Mouse (Mus musculus): ENCODE results near the gene Pcnx. TPM values are rescaled to one million over a fixed set of nuclear protein-coding genes. Genes with fewer than 3 reads are reported as not detected.
A peak's percentile ranks its signal among the peaks of the same experiment; 100 is the strongest.

The Pcnx gene
- polyA plus RNA-seq, 1 experiment from 2014 or later: 8.6 TPM

- Histone ChIP-seq H3K4me1 (replicated peaks) (no peaks in the 10 kb centered on the region), H3K4me2 (no peak overlapping the region), H3K27me3 (no peaks in the 10 kb centered on the region), H3K9ac (no peak overlapping the region), H3K9me3 (replicated peaks) (no peaks in the 10 kb centered on the region), H3K36me3 (no peaks in the 10 kb centered on the region), H3K27ac (no peak overlapping the region), H3K4me3 (no peak overlapping the region)
- ATAC-seq (replicated peaks; ENCODE audit: insufficient number of reproducible peaks, insufficient read depth, low FRiP score, low read depth): no peak
- WGBS: 84% methylated on average over 2 of the region's 2 CpGs
Measured at GRCm38 (mm10) chr12:81833094-81833493, 26.7 kb upstream of the Pcnx start.

DNA sequence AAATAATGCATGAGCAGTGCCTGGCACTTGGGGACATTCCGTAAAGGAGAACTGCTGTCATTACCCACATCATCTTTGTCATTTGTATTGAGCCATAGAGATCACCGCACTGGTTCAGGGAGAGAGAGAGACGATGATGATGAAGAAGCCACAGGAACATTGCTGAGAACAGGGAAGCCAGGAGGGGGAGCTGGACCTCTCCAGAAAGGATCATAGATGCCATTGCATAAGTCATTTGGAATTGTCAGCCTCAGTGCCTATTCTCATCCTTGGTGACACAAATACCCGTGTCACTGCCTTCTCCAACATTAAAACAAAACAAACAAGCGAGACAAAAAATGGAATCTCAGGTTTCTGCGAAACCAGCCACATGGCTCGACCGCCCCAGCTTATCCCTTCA lies 23.7 kb upstream of the Pcnx start:
- H3K4me1 ChIP-seq (replicated peaks): no peaks in the 10 kb centered on the region
- 69% methylated on average over 8 of the region's 8 CpGs for WGBS
- H3K9me3 ChIP-seq (replicated peaks): no peaks in the 10 kb centered on the region

GRCm38 (mm10) chr12:81837463-81837862 lies 22.4 kb upstream of the Pcnx start:
- H3K4me1 ChIP-seq (replicated peaks): no peaks in the 10 kb centered on the region
- no peak overlapping the region for H3K9ac ChIP-seq
- H3K27me3 ChIP-seq: no peaks in the 10 kb centered on the region
- H3K9me3 ChIP-seq (replicated peaks): no peaks in the 10 kb centered on the region
- H3K4me3 ChIP-seq: no peak overlapping the region
- H3K36me3 ChIP-seq: no peaks in the 10 kb centered on the region
- ATAC-seq (replicated peaks; ENCODE audit: insufficient number of reproducible peaks, insufficient read depth, low FRiP score, low read depth): no peak
- 72% methylated on average over 5 of the region's 5 CpGs for WGBS
- no peak overlapping the region for H3K27ac ChIP-seq
- H3K4me2 ChIP-seq: no peak overlapping the region

More for the DNA sequence above, 23.7 kb upstream of the Pcnx start:
- H3K27ac ChIP-seq: no peak overlapping the region
- no peak overlapping the region for H3K4me3 ChIP-seq
- H3K27me3 ChIP-seq: no peaks in the 10 kb centered on the region
- H3K9ac ChIP-seq: no peak overlapping the region
- ATAC-seq (replicated peaks; ENCODE audit: insufficient number of reproducible peaks, insufficient read depth, low FRiP score, low read depth): no peak
- no peak overlapping the region for H3K4me2 ChIP-seq
- no peaks in the 10 kb centered on the region for H3K36me3 ChIP-seq

GRCm38 (mm10) chr12:81839663-81840062 lies 20.2 kb upstream of the Pcnx start:
- H3K9ac ChIP-seq: no peak overlapping the region
- H3K27ac ChIP-seq: no peak overlapping the region
- H3K4me1 ChIP-seq (replicated peaks): peaks cover 4% of the 10 kb centered on the region
- 77% methylated on average over 5 of the region's 5 CpGs for WGBS
- H3K9me3 ChIP-seq (replicated peaks): no peaks in the 10 kb centered on the region
- no peaks in the 10 kb centered on the region for H3K27me3 ChIP-seq
- no peaks in the 10 kb centered on the region for H3K36me3 ChIP-seq
- no peak overlapping the region for H3K4me3 ChIP-seq
- H3K4me2 ChIP-seq: no peak overlapping the region
- no peak for ATAC-seq (replicated peaks; ENCODE audit: insufficient number of reproducible peaks, insufficient read depth, low FRiP score, low read depth)

- Histone ChIP-seq H3K9me3 (replicated peaks) (no peaks in the 10 kb centered on the region), H3K27me3 (no peaks in the 10 kb centered on the region), H3K4me2 (no peak overlapping the region), H3K9ac (no peak overlapping the region), H3K27ac (no peak overlapping the region), H3K4me3 (no peak overlapping the region), H3K4me1 (replicated peaks) (peaks cover 10% of the 10 kb centered on the region), H3K36me3 (no peaks in the 10 kb centered on the region)
- ATAC-seq (replicated peaks; ENCODE audit: insufficient number of reproducible peaks, insufficient read depth, low FRiP score, low read depth): no peak
- 65% methylated on average over 5 of the region's 5 CpGs for WGBS
Measured at GRCm38 (mm10) chr12:81841046-81841445, 18.8 kb upstream of the Pcnx start.

GRCm38 (mm10) chr12:81843501-81843900 lies 16.3 kb upstream of the Pcnx start:
- ATAC-seq (replicated peaks; ENCODE audit: insufficient number of reproducible peaks, insufficient read depth, low FRiP score, low read depth): no peak
- H3K9me3 ChIP-seq (replicated peaks): no peaks in the 10 kb centered on the region
- no peaks in the 10 kb centered on the region for H3K27me3 ChIP-seq
- no peak overlapping the region for H3K27ac ChIP-seq
- 65% methylated on average over 5 of the region's 5 CpGs for WGBS
- no peak overlapping the region for H3K4me3 ChIP-seq
- H3K4me2 ChIP-seq: no peak overlapping the region
- H3K9ac ChIP-seq: no peak overlapping the region
- H3K36me3 ChIP-seq: no peaks in the 10 kb centered on the region
- peaks cover 10% of the 10 kb centered on the region for H3K4me1 ChIP-seq (replicated peaks)

GRCm38 (mm10) chr12:81844572-81844971 lies 15.3 kb upstream of the Pcnx start:
- 16% methylated on average over 13 of the region's 13 CpGs for WGBS
- peak overlapping the region; percentile 31 for H3K4me3 ChIP-seq
- 0 out of 2 replicates have a peak, but pooled peaks have one; percentile 23 for ATAC-seq (replicated peaks; ENCODE audit: insufficient number of reproducible peaks, insufficient read depth, low FRiP score, low read depth)
- H3K9me3 ChIP-seq (replicated peaks): no peaks in the 10 kb centered on the region
- H3K4me2 ChIP-seq: peak overlapping the region; percentile 62
- H3K4me1 ChIP-seq (replicated peaks): peaks cover 10% of the 10 kb centered on the region
- H3K27ac ChIP-seq: peak overlapping the region; percentile 24
- no peaks in the 10 kb centered on the region for H3K27me3 ChIP-seq
- 0 out of 2 replicates have a peak overlapping the region, but pooled peaks have one; percentile 18 for H3K9ac ChIP-seq
- H3K36me3 ChIP-seq: no peaks in the 10 kb centered on the region

DNA sequence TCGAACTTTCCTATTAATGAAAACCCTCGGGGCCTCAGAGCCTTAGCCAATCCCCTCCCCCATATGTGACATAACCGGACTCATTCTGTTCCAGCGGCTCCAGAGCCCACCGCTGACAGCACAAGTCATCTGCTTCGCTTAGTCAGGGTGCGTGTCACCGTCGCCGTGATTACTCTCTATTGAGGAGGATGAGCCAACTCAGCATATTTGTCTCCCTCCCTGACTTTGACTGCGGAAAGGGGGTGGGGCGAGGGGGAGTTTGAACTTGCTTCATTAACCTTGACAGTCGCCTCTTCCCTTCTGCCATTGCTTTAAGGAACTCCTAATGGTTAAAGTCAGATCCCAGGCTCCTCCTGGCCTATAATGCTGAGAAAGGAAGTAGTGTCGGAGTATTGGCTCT lies 14.8 kb upstream of the Pcnx start:
- H3K4me2 ChIP-seq: peak overlapping the region; percentile 62
- peak overlapping the region; percentile 24; the same call in 1 of the 2 replicates for H3K27ac ChIP-seq
- H3K9ac ChIP-seq: 0 out of 2 replicates have a peak overlapping the region, but pooled peaks have one; percentile 18
- H3K27me3 ChIP-seq: no peaks in the 10 kb centered on the region
- peak overlapping the region; percentile 31 for H3K4me3 ChIP-seq
- 7% methylated on average over 14 of the region's 14 CpGs for WGBS
- peaks cover 13% of the 10 kb centered on the region for H3K4me1 ChIP-seq (replicated peaks)
- peak; percentile 36; the same call in 1 of the 2 replicates for ATAC-seq (replicated peaks; ENCODE audit: insufficient number of reproducible peaks, insufficient read depth, low FRiP score, low read depth)
- no peaks in the 10 kb centered on the region for H3K9me3 ChIP-seq (replicated peaks)
- H3K36me3 ChIP-seq: no peaks in the 10 kb centered on the region

GRCm38 (mm10) chr12:81849629-81850028 lies 10.2 kb upstream of the Pcnx start:
- no peaks in the 10 kb centered on the region for H3K27me3 ChIP-seq
- H3K4me3 ChIP-seq: no peak overlapping the region
- H3K36me3 ChIP-seq: no peaks in the 10 kb centered on the region
- H3K9me3 ChIP-seq (replicated peaks): no peaks in the 10 kb centered on the region
- 46% methylated on average over 8 of the region's 8 CpGs for WGBS
- no peak for ATAC-seq (replicated peaks; ENCODE audit: insufficient number of reproducible peaks, insufficient read depth, low FRiP score, low read depth)
- H3K4me1 ChIP-seq (replicated peaks): peaks cover 18% of the 10 kb centered on the region
- H3K27ac ChIP-seq: no peak overlapping the region
- no peak overlapping the region for H3K9ac ChIP-seq
- H3K4me2 ChIP-seq: no peak overlapping the region

GRCm38 (mm10) chr12:81852551-81852950 lies 7.3 kb upstream of the Pcnx start:
- 81% methylated on average over 2 of the region's 2 CpGs for WGBS
- Histone ChIP-seq H3K4me2 (no peak overlapping the region), H3K9ac (no peak overlapping the region), H3K27me3 (no peaks in the 10 kb centered on the region), H3K4me3 (no peak overlapping the region), H3K4me1 (replicated peaks) (peaks cover 26% of the 10 kb centered on the region), H3K27ac (peak overlapping the region; percentile 62), H3K36me3 (no peaks in the 10 kb centered on the region), H3K9me3 (replicated peaks) (no peaks in the 10 kb centered on the region)
- ATAC-seq (replicated peaks; ENCODE audit: insufficient number of reproducible peaks, insufficient read depth, low FRiP score, low read depth): no peak

DNA sequence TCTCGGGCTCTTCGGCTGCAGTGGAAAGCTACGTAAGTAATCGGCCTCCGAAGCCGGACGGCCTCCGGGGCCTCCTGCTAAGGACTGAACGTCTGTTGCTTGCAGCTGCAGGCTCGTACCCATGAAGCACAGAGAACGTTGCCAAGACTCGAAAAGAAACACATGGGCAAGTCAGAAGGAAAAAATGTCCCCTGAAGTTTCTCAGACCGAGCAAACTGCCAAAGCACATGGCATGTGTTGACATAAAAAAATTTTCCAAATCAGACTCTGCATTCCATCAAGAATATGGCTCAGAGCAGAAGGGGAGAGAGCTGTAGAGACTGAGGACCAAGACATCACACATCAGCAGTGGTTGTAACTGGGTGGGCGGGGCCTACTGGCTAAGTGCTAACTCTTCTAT lies 6.8 kb upstream of the Pcnx start:
- ATAC-seq (replicated peaks; ENCODE audit: insufficient number of reproducible peaks, insufficient read depth, low FRiP score, low read depth): peak; percentile 29; the same call in 1 of the 2 replicates
- no peaks in the 10 kb centered on the region for H3K9me3 ChIP-seq (replicated peaks)
- peak overlapping the region; percentile 62 for H3K27ac ChIP-seq
- H3K4me3 ChIP-seq: no peak overlapping the region
- no peaks in the 10 kb centered on the region for H3K36me3 ChIP-seq
- H3K4me1 ChIP-seq (replicated peaks): peaks cover 30% of the 10 kb centered on the region
- WGBS: 60% methylated on average over 14 of the region's 14 CpGs
- no peak overlapping the region for H3K9ac ChIP-seq
- no peaks in the 10 kb centered on the region for H3K27me3 ChIP-seq
- no peak overlapping the region for H3K4me2 ChIP-seq

DNA sequence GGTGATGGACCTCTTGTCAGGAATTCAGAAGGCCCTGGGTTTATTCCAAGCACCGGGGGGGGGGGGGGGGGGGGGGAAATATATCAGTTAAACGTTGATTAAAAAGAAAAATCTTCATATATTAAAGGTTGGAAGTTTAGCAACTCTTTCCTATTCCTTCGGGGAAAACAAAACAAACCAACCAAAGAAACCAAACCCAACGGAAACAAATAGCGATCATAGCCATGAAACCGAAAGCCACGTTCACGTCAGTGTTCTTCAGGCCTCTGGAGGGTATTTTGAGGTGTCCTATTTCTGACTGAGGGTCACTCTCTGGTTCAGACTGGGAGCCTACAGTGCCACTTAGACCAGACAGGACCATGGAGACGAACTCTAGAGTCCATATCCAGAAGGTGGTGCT lies 6.3 kb upstream of the Pcnx start:
- no peak for ATAC-seq (replicated peaks; ENCODE audit: insufficient number of reproducible peaks, insufficient read depth, low FRiP score, low read depth)
- H3K27me3 ChIP-seq: no peaks in the 10 kb centered on the region
- whole genome bisulfite sequencing: 70% methylated on average over 8 of the region's 9 CpGs
- H3K4me1 ChIP-seq (replicated peaks): peaks cover 32% of the 10 kb centered on the region
- no peak overlapping the region for H3K9ac ChIP-seq
- H3K4me2 ChIP-seq: no peak overlapping the region
- H3K9me3 ChIP-seq (replicated peaks): no peaks in the 10 kb centered on the region
- no peaks in the 10 kb centered on the region for H3K36me3 ChIP-seq
- no peak overlapping the region for H3K27ac ChIP-seq
- H3K4me3 ChIP-seq: no peak overlapping the region

All from heart, embryonic 15.5 days (tissue).